Mouse (Mus musculus): ENCODE data around the gene Acbd3. TPM values are rescaled to one million over a fixed set of nuclear protein-coding genes. Genes with fewer than 3 reads are reported as not detected.

The Acbd3 gene
- polyA plus RNA-seq, 1 experiment from 2014 or later, result 25.4 TPM

DNA sequence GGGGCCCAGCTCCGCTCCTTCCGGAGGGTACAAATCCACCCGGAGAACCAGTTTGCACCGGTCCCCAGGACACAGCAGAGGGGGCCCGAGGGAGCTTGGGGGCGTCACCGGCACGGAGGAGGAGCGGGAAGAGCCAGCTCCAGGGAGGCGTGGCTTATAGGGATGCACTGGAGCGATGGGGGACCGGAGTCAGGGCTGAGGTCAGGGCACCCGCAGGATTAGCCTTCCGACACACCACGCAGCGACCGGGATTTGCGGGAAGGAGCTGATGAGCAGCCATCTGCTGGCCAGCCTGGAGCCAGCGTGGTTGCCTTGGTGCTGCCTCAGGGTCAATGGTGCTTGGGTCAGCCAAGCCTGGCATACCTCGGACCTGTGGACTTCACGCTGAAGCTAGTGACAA, 68.3 kb downstream of the Acbd3 start:
- peak overlapping the region; percentile 56 for H3K9ac ChIP-seq
- H3K27ac ChIP-seq, result no peak overlapping the region
- ATAC-seq (ENCODE audit: low FRiP score, low read depth), result peak; percentile 71
- no peaks in the 10 kb centered on the region for H3K36me3 ChIP-seq
- H3K4me3 ChIP-seq, result peak overlapping the region; percentile 44
- no peaks in the 10 kb centered on the region for H3K9me3 ChIP-seq
- H3K27me3 ChIP-seq, result no peaks in the 10 kb centered on the region
- WGBS, result 1% methylated on average over 21 of the region's 21 CpGs
- H3K4me2 ChIP-seq (replicated peaks), result peak overlapping the region; percentile 86
- peaks cover 18% of the 10 kb centered on the region for H3K4me1 ChIP-seq

DNA sequence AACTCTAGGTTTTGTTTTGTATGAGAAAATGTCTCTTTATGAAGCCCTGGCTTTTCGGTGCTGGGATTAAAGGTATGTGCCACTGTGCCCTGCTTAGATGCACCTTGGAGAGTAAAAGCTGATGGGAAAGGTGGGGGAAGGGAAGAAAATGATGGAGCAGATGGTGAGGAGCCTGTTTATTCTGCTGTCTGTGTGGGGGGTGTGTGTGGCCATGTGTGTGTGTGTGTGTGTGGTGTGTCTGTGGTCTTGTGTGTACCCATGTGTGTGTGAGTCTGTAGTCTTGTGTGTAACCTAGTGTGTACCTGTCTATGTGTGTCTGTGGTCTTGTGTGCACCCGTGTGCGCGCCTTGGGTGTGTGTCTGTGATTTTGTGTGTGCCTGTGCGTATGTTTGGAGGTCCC, 72.8 kb downstream of the Acbd3 start:
- no peak overlapping the region for H3K27ac ChIP-seq
- no peaks in the 10 kb centered on the region for H3K27me3 ChIP-seq
- WGBS, result 92% methylated on average over 5 of the region's 5 CpGs
- no peak for ATAC-seq (ENCODE audit: low FRiP score, low read depth)
- H3K36me3 ChIP-seq, result peaks cover 34% of the 10 kb centered on the region
- H3K4me3 ChIP-seq, result no peak overlapping the region
- H3K4me2 ChIP-seq (replicated peaks), result no peak overlapping the region
- H3K4me1 ChIP-seq, result peaks cover 10% of the 10 kb centered on the region
- no peak overlapping the region for H3K9ac ChIP-seq
- H3K9me3 ChIP-seq, result no peaks in the 10 kb centered on the region

DNA sequence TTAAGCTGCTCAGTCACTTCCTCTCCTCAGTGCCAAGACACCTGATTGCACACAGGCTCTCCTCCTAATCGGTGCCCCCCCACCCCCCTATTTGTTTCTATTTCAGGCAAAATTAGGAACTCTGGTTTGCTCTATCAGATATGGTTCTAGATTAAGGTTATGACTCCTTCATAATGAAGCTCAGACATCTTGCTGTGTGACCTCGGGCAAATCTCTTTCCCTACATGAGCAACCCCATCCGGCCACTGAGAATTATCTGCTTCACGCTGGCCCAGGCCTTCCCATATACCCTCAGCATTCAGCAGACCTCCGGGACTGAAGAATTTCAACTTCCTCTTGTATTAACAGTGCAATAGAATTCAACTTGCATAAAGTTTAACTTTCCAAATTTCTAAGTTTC, 73.4 kb downstream of the Acbd3 start:
- H3K4me1 ChIP-seq, result peaks cover 4% of the 10 kb centered on the region
- no peak overlapping the region for H3K9ac ChIP-seq
- no peaks in the 10 kb centered on the region for H3K9me3 ChIP-seq
- peaks cover 40% of the 10 kb centered on the region for H3K36me3 ChIP-seq
- no peak for ATAC-seq (ENCODE audit: low FRiP score, low read depth)
- WGBS, result 86% methylated on average over 5 of the region's 5 CpGs
- H3K4me3 ChIP-seq, result no peak overlapping the region
- H3K27me3 ChIP-seq, result no peaks in the 10 kb centered on the region
- no peak overlapping the region for H3K27ac ChIP-seq
- H3K4me2 ChIP-seq (replicated peaks), result no peak overlapping the region

DNA sequence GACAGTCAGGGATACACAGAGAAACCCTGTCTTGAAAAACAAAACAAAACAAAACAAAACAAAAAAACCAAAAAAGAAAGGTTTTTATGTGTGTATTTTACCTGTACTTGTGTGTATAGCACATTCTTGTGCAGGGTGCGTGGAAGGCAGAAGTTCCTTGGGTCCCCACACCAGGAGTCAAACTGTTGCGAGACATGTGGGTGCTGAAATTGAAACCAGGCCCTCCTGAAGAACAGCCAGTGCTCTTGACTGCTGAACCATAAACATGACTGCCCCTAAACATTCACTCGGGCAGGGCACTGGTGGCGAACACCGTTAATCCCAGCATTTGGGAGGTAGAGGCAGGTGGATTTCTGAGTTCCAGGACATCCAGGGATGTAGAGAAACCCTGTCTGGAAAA, 74.2 kb downstream of the Acbd3 start:
- Histone ChIP-seq H3K4me1 (no peaks in the 10 kb centered on the region), H3K9ac (no peak overlapping the region), H3K9me3 (no peaks in the 10 kb centered on the region), H3K27ac (no peak overlapping the region), H3K36me3 (peaks cover 47% of the 10 kb centered on the region), H3K4me3 (no peak overlapping the region), H3K4me2 (replicated peaks) (no peak overlapping the region), H3K27me3 (no peaks in the 10 kb centered on the region)
- WGBS, result 81% methylated on average over 5 of the region's 5 CpGs
- ATAC-seq (ENCODE audit: low FRiP score, low read depth), result no peak

DNA sequence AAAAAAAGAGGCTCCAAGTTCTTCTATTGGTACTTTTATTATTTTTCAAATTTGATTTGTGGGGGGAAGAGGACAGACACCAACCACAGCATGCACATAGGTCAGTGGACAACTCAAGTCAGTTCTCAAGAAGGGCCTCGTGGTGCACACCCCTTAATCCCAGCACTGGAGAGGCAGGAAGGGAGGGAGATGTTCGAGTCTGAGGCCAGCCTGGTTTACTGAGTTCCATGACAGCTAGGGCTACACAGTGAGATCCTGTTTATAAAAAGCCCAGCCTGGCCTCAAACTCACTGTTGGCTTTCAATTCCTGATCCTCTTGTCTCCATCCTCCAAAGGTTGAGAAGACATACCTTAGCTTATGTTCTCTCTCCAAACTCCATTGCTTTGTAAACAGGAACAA, 75.0 kb downstream of the Acbd3 start:
- Histone ChIP-seq H3K9ac (no peak overlapping the region), H3K9me3 (no peaks in the 10 kb centered on the region), H3K4me2 (replicated peaks) (no peak overlapping the region), H3K4me3 (no peak overlapping the region), H3K4me1 (no peaks in the 10 kb centered on the region), H3K36me3 (peaks cover 55% of the 10 kb centered on the region), H3K27me3 (no peaks in the 10 kb centered on the region), H3K27ac (no peak overlapping the region)
- WGBS, result 72% methylated on average over 2 of the region's 2 CpGs
- no peak for ATAC-seq (ENCODE audit: low FRiP score, low read depth)

DNA sequence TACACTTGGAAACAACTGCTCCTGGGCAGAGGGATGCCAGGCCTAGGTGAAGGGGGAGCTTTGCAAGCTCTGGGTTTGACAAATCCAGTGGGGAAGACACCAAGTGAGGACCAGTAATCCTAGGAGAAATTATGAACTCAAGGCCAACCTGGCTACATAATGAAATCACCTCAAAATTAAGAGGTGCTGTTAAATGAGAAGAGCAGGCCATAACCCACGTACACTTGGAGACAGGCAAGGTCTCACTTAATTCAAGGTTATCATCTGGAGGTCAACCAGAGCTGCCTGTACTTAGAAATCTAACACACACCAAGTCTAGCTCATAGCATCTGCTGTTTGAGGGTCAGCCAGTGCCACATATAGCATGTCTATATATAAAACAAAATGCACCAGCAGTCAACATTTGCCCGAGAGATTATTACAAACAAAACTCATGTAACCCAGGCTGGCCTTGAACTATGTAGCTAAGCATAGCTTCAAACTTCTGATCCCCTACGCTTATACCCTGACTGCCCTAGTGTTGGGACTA, 75.7 kb downstream of the Acbd3 start:
- no peak overlapping the region for H3K27ac ChIP-seq
- no peaks in the 10 kb centered on the region; the same call in 1 of the 2 replicates for H3K4me1 ChIP-seq
- H3K4me3 ChIP-seq, result no peak overlapping the region
- H3K36me3 ChIP-seq, result peaks cover 62% of the 10 kb centered on the region
- H3K4me2 ChIP-seq (replicated peaks), result no peak overlapping the region
- H3K27me3 ChIP-seq, result no peaks in the 10 kb centered on the region
- 84% methylated on average over 3 of the region's 3 CpGs for WGBS
- no peak overlapping the region for H3K9ac ChIP-seq
- ATAC-seq (ENCODE audit: low FRiP score, low read depth), result no peak
- H3K9me3 ChIP-seq, result no peaks in the 10 kb centered on the region

Other genes starting within 250 kb of the Acbd3 start
- 2.8 and 4.6 TPM in 2 replicates for gene Stum, start 242.5 kb upstream of the Acbd3 start, polyA plus RNA-seq (2015; fragmentation: Nextera tagmentation; extraction: Ambion mirVana)
- gene Parp1, start 157.1 kb upstream of the Acbd3 start, polyA plus RNA-seq (2015; fragmentation: Nextera tagmentation; extraction: Ambion mirVana), result 139 and 144 TPM in 2 replicates
- 19.8 and 21.4 TPM in 2 replicates for gene Lin9, start 84.9 kb upstream of the Acbd3 start, polyA plus RNA-seq (2015; fragmentation: Nextera tagmentation; extraction: Ambion mirVana)
- gene Mixl1, start 29.0 kb upstream of the Acbd3 start, polyA plus RNA-seq (2015; fragmentation: Nextera tagmentation; extraction: Ambion mirVana), result 0.34 and 0.46 TPM in 2 replicates
- 3,132 and 3,199 TPM in 2 replicates for gene H3f3a, start 87.9 kb downstream of the Acbd3 start, polyA plus RNA-seq (2015; fragmentation: Nextera tagmentation; extraction: Ambion mirVana)
- 39.3 and 40.7 TPM in 2 replicates for gene Sde2, start 125.1 kb downstream of the Acbd3 start, polyA plus RNA-seq (2015; fragmentation: Nextera tagmentation; extraction: Ambion mirVana)
- gene Lefty2, start 167.1 kb downstream of the Acbd3 start, polyA plus RNA-seq (2015; fragmentation: Nextera tagmentation; extraction: Ambion mirVana), result 0.27 TPM in 2 replicates
- gene Pycr2, start 178.2 kb downstream of the Acbd3 start, polyA plus RNA-seq (2015; fragmentation: Nextera tagmentation; extraction: Ambion mirVana), result 112 and 113 TPM in 2 replicates
- gene Lefty1, start 209.0 kb downstream of the Acbd3 start, polyA plus RNA-seq (2015; fragmentation: Nextera tagmentation; extraction: Ambion mirVana), result 1.8 and 2.2 TPM in 2 replicates
- gene Tmem63a, start 216.3 kb downstream of the Acbd3 start, polyA plus RNA-seq (2015; fragmentation: Nextera tagmentation; extraction: Ambion mirVana), result 16.2 and 17.7 TPM in 2 replicates

Data from limb, embryonic 13.5 days (tissue).